Mouse (Mus musculus) E14TG2a.4 (cell line): ENCODE data around the gene Ctla4.

Experiments
- CTCF ChIP-seq: conservative IDR thresholded peaks from 2 replicates; pipeline ENCODE4 v1.5.1; 2014; ENCODE audit warnings: low read length
- NANOG ChIP-seq: IDR thresholded peaks from 2 replicates; pipeline ENCODE4 v1.6.1; 2014; ENCODE audit warnings: borderline replicate concordance, low read length, mixed read lengths
- POU5F1 ChIP-seq: IDR thresholded peaks from 2 replicates; pipeline ENCODE4 v1.6.1; 2014; ENCODE audit warnings: low read length, borderline replicate concordance

DNA sequence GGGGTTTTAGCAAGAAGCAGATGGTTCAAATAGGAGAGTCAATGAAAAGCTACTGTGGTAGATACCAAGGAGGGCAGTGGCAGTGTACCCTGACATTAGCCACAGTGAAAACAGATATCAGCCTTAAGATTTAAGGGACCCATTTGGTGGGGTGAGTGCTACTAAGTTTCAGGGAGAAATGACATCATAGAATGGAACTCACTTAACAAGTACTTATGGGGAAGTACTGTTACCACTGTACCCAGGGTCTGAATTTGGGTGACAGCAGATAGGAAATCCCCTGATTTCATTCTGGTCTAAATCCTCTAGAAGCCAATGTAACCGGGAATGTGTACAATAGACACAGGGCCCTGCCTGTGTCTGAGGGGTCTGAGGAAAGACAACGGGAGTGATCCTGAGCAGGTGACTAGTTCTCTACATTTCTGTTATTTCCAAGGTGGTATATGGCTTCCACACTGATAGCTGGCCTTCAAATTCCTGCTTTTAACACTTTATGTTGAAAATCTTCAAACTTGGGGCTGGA lies 17.7 kb downstream of the Ctla4 start:
- TF ChIP-seq CTCF (no peak), NANOG (no peak), POU5F1 (no peak)
